Mouse (Mus musculus): ENCODE results near the gene Jkamp. TPM values are rescaled to one million over a fixed set of nuclear protein-coding genes. Genes with fewer than 3 reads are reported as not detected.

Jkamp gene
- polyA plus RNA-seq, 1 experiment from 2014 or later: 117 TPM

DNA sequence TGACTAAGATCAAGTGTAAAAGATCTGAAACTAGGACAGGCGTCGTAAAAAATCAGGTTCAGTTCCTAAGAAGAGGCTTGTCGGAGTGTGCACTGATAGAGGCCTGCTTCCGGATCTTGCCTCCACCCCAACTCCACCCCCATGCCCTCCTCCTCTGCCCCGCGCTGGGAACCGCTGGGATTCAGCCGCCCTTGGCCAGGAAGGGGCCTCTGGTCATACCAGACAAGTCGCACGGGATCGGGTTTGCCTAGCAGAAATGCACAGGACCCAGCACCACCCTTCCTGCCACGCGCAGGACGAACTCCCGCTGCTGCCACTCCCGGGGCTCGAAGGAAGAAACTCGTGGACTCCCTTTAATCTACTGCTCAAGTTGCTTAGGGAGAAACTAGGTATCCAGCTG is 3.0 kb upstream of the Jkamp start:
- peak overlapping the region; percentile 52 for H3K4me2 ChIP-seq (ENCODE audit: low read length)
- no peak for ATAC-seq
- peak overlapping the region; percentile 48; the same call in 1 of the 2 replicates for H3K9ac ChIP-seq (ENCODE audit: low read depth, low read length)
- no peak overlapping the region for H3K27ac ChIP-seq (ENCODE audit: low read length)
- peak overlapping the region; percentile 14; the same call in 1 of the 2 replicates for H3K4me3 ChIP-seq (ENCODE audit: low read depth, low read length)
- no peaks in the 10 kb centered on the region for H3K36me3 ChIP-seq (ENCODE audit: control insufficient read depth, insufficient read depth, low read length)
- no peaks in the 10 kb centered on the region for H3K27me3 ChIP-seq (ENCODE audit: control insufficient read depth, insufficient read depth, low read depth, low read length)
- WGBS: 35% methylated on average over 18 of the region's 18 CpGs
- no peaks in the 10 kb centered on the region for H3K9me3 ChIP-seq (replicated peaks; ENCODE audit: control insufficient read depth, low read length, poor library complexity, severe bottlenecking)
- peaks cover 12% of the 10 kb centered on the region for H3K4me1 ChIP-seq (ENCODE audit: control insufficient read depth, insufficient read depth, low read length)

DNA sequence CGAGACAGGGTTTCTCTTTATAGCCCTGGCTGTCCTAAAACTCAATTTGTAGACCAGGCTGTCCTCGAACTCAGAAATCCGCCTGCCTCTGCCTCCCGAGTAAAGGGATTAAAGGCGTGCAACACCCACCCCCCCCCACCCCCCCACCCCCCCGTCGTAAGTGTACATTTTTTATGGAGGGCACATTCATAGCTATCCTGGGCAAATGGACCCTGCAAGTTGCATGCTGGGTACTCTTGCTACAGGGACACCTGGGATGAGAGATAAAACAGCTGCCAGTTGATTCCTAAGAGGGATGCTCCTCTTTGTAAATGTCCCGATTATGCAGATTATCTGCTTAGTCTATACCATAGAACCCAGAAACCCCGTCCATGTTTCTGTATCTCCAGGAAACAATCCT is 2.1 kb upstream of the Jkamp start:
- H3K36me3 ChIP-seq (ENCODE audit: control insufficient read depth, insufficient read depth, low read length): no peaks in the 10 kb centered on the region

DNA sequence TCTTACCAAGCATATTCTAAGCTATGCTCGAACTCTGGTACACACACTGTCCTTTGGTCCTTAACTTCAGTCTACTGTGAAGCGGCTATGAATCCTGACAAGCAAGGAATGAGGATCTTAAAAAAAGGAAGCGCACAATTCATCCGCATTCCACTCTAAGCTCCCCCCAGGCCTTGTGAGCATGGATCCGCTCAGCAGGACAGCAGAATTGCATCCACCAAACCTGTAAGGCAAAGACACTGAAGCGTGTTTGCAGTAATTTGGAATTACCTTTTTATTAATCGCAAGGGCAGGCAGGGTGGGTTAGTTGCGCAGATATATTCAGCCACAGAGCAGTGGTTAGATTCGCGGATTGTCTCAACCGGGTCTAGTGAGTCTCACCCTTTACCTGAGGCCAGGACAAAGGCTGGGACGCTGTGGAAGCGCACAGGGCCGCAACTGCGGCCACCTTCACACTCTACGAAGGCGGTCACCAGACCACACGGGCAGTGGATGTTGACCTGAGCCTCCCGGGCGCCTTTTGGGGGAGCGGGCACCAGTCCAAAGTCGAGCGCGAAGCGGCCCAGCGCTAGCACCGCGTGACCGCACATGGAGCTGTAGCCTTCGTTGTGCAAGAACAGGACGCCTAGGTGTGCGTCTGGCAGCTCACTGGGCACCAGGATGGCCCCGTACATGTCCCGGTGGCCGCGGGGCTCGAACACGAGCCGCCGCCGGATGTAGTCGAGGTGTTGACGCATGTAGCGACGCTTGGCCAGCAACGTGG is 947 bp upstream of the Jkamp start:
- Histone ChIP-seq H3K4me3 (ENCODE audit: low read depth, low read length) (peak overlapping the region; percentile 74), H3K4me1 (ENCODE audit: control insufficient read depth, insufficient read depth, low read length) (peaks cover 24% of the 10 kb centered on the region), H3K4me2 (ENCODE audit: low read length) (peak overlapping the region; percentile 90), H3K36me3 (ENCODE audit: control insufficient read depth, insufficient read depth, low read length) (no peaks in the 10 kb centered on the region), H3K9me3 (replicated peaks; ENCODE audit: control insufficient read depth, low read length, poor library complexity, severe bottlenecking) (no peaks in the 10 kb centered on the region), H3K9ac (ENCODE audit: low read depth, low read length) (peak overlapping the region; percentile 77), H3K27me3 (ENCODE audit: control insufficient read depth, insufficient read depth, low read depth, low read length) (no peaks in the 10 kb centered on the region), H3K27ac (ENCODE audit: low read length) (peak overlapping the region; percentile 96)
- peak; percentile 9 for ATAC-seq
- 3% methylated on average over 46 of the region's 46 CpGs for WGBS

More for the DNA sequence above, 2.1 kb upstream of the Jkamp start:
- H3K27me3 ChIP-seq (ENCODE audit: control insufficient read depth, insufficient read depth, low read depth, low read length): no peaks in the 10 kb centered on the region
- 83% methylated on average over 9 of the region's 9 CpGs for WGBS
- H3K4me3 ChIP-seq (ENCODE audit: low read depth, low read length): no peak overlapping the region
- no peak overlapping the region for H3K4me2 ChIP-seq (ENCODE audit: low read length)
- ATAC-seq: no peak
- no peaks in the 10 kb centered on the region for H3K9me3 ChIP-seq (replicated peaks; ENCODE audit: control insufficient read depth, low read length, poor library complexity, severe bottlenecking)
- peaks cover 21% of the 10 kb centered on the region for H3K4me1 ChIP-seq (ENCODE audit: control insufficient read depth, insufficient read depth, low read length)
- no peak overlapping the region for H3K9ac ChIP-seq (ENCODE audit: low read depth, low read length)
- H3K27ac ChIP-seq (ENCODE audit: low read length): no peak overlapping the region

GRCm38 (mm10) chr12:72085024-72085328 is 413 bp upstream of the Jkamp start:
- peak; percentile 54 for ATAC-seq
- H3K4me3 ChIP-seq (ENCODE audit: low read depth, low read length): peak overlapping the region; percentile 74
- peak overlapping the region; percentile 96 for H3K27ac ChIP-seq (ENCODE audit: low read length)
- peak overlapping the region; percentile 90 for H3K4me2 ChIP-seq (ENCODE audit: low read length)
- peak overlapping the region; percentile 77 for H3K9ac ChIP-seq (ENCODE audit: low read depth, low read length)
- no peaks in the 10 kb centered on the region for H3K36me3 ChIP-seq (ENCODE audit: control insufficient read depth, insufficient read depth, low read length)
- no peaks in the 10 kb centered on the region for H3K27me3 ChIP-seq (ENCODE audit: control insufficient read depth, insufficient read depth, low read depth, low read length)
- under 1% methylated on average over 31 of the region's 31 CpGs for WGBS
- no peaks in the 10 kb centered on the region for H3K9me3 ChIP-seq (replicated peaks; ENCODE audit: control insufficient read depth, low read length, poor library complexity, severe bottlenecking)
- peaks cover 27% of the 10 kb centered on the region for H3K4me1 ChIP-seq (ENCODE audit: control insufficient read depth, insufficient read depth, low read length)

GRCm38 (mm10) chr12:72086166-72086825 is 907 bp downstream of the Jkamp start:
- peak overlapping the region; percentile 74 for H3K4me3 ChIP-seq (ENCODE audit: low read depth, low read length)
- under 1% methylated on average over 18 of the region's 18 CpGs for WGBS
- H3K36me3 ChIP-seq (ENCODE audit: control insufficient read depth, insufficient read depth, low read length): no peaks in the 10 kb centered on the region
- no peaks in the 10 kb centered on the region for H3K9me3 ChIP-seq (replicated peaks; ENCODE audit: control insufficient read depth, low read length, poor library complexity, severe bottlenecking)
- peaks cover 27% of the 10 kb centered on the region for H3K4me1 ChIP-seq (ENCODE audit: control insufficient read depth, insufficient read depth, low read length)
- H3K4me2 ChIP-seq (ENCODE audit: low read length): peak overlapping the region; percentile 90
- peak overlapping the region; percentile 94 for H3K9ac ChIP-seq (ENCODE audit: low read depth, low read length)
- no peaks in the 10 kb centered on the region for H3K27me3 ChIP-seq (ENCODE audit: control insufficient read depth, insufficient read depth, low read depth, low read length)
- ATAC-seq: no peak
- H3K27ac ChIP-seq (ENCODE audit: low read length): peak overlapping the region; percentile 96

DNA sequence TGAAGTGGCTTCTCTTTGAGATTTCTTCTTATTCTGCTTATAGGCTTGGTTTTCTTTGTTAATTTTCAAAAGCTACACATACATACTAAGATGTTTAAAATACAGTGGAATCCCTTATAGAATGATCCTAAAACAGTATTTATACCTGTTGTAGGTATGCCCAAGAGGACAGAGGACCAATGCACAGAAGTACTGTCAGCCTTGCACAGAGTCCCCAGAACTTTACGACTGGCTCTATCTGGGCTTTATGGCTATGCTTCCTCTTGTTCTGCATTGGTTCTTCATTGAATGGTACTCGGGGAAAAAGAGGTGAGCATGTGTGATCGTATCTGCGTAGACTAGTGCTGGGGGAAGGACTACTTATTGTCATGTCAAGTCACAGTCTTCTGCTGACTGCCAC is 4.4 kb downstream of the Jkamp start:
- H3K4me1 ChIP-seq (ENCODE audit: control insufficient read depth, insufficient read depth, low read length): peaks cover 21% of the 10 kb centered on the region
- ATAC-seq: no peak
- peaks cover 11% of the 10 kb centered on the region for H3K36me3 ChIP-seq (ENCODE audit: control insufficient read depth, insufficient read depth, low read length)
- H3K9me3 ChIP-seq (replicated peaks; ENCODE audit: control insufficient read depth, low read length, poor library complexity, severe bottlenecking): no peaks in the 10 kb centered on the region
- 93% methylated on average over 4 of the region's 4 CpGs for WGBS
- H3K9ac ChIP-seq (ENCODE audit: low read depth, low read length): no peak overlapping the region
- no peak overlapping the region for H3K4me2 ChIP-seq (ENCODE audit: low read length)
- H3K27ac ChIP-seq (ENCODE audit: low read length): no peak overlapping the region
- no peak overlapping the region for H3K4me3 ChIP-seq (ENCODE audit: low read depth, low read length)
- H3K27me3 ChIP-seq (ENCODE audit: control insufficient read depth, insufficient read depth, low read depth, low read length): no peaks in the 10 kb centered on the region

GRCm38 (mm10) chr12:72096966-72097365 is 11.6 kb downstream of the Jkamp start:
- no peaks in the 10 kb centered on the region for H3K27me3 ChIP-seq (ENCODE audit: control insufficient read depth, insufficient read depth, low read depth, low read length)
- no peak overlapping the region for H3K9ac ChIP-seq (ENCODE audit: low read depth, low read length)
- no peak overlapping the region for H3K4me3 ChIP-seq (ENCODE audit: low read depth, low read length)
- H3K36me3 ChIP-seq (ENCODE audit: control insufficient read depth, insufficient read depth, low read length): peaks cover 34% of the 10 kb centered on the region
- no peaks in the 10 kb centered on the region for H3K4me1 ChIP-seq (ENCODE audit: control insufficient read depth, insufficient read depth, low read length)
- no peak overlapping the region for H3K27ac ChIP-seq (ENCODE audit: low read length)
- no peak for ATAC-seq
- no peak overlapping the region for H3K4me2 ChIP-seq (ENCODE audit: low read length)
- no peaks in the 10 kb centered on the region for H3K9me3 ChIP-seq (replicated peaks; ENCODE audit: control insufficient read depth, low read length, poor library complexity, severe bottlenecking)
- 98% methylated on average over 8 of the region's 8 CpGs for WGBS

GRCm38 (mm10) chr12:72102776-72103175 is 17.4 kb downstream of the Jkamp start:
- Histone ChIP-seq H3K27ac (ENCODE audit: low read length) (no peak overlapping the region), H3K9me3 (replicated peaks; ENCODE audit: control insufficient read depth, low read length, poor library complexity, severe bottlenecking) (no peaks in the 10 kb centered on the region), H3K4me1 (ENCODE audit: control insufficient read depth, insufficient read depth, low read length) (0 out of 2 replicates have a peak, but pooled peaks cover 3% of the 10 kb centered on the region), H3K27me3 (ENCODE audit: control insufficient read depth, insufficient read depth, low read depth, low read length) (no peaks in the 10 kb centered on the region), H3K9ac (ENCODE audit: low read depth, low read length) (no peak overlapping the region), H3K36me3 (ENCODE audit: control insufficient read depth, insufficient read depth, low read length) (peaks cover 6% of the 10 kb centered on the region; the same call in 1 of the 2 replicates), H3K4me3 (ENCODE audit: low read depth, low read length) (no peak overlapping the region), H3K4me2 (ENCODE audit: low read length) (no peak overlapping the region)
- WGBS: 78% methylated on average over 6 of the region's 6 CpGs
- ATAC-seq: no peak

DNA sequence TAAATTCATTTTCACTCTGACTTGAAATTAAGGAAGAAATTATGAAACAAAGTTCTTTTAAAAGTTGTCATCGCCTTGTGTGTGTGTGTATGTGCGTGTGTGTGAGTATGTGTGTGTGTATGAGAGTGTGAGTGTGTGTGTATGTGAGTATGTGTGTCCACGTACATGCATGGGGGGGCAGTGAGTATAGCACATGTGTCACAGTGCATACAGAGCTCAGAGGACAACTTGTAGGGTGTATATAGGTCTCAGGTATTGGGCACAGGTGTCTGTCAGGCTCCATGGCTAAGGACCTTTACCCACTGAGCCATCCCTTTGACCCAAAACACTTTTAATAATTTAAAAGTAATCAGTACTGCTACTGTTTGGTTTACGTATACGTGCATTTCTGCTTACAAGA is 18.6 kb downstream of the Jkamp start:
- Histone ChIP-seq H3K4me3 (ENCODE audit: low read depth, low read length) (no peak overlapping the region), H3K27me3 (ENCODE audit: control insufficient read depth, insufficient read depth, low read depth, low read length) (no peaks in the 10 kb centered on the region), H3K4me2 (ENCODE audit: low read length) (no peak overlapping the region), H3K9me3 (replicated peaks; ENCODE audit: control insufficient read depth, low read length, poor library complexity, severe bottlenecking) (no peaks in the 10 kb centered on the region), H3K4me1 (ENCODE audit: control insufficient read depth, insufficient read depth, low read length) (0 out of 2 replicates have a peak, but pooled peaks cover 3% of the 10 kb centered on the region), H3K36me3 (ENCODE audit: control insufficient read depth, insufficient read depth, low read length) (0 out of 2 replicates have a peak, but pooled peaks cover 3% of the 10 kb centered on the region), H3K27ac (ENCODE audit: low read length) (no peak overlapping the region), H3K9ac (ENCODE audit: low read depth, low read length) (no peak overlapping the region)
- 85% methylated on average over 5 of the region's 5 CpGs for WGBS
- ATAC-seq: peak; percentile 45; the same call in 1 of the 2 replicates

Measured in midbrain, embryonic 16.5 days (tissue).